In the genomic region with DNA sequence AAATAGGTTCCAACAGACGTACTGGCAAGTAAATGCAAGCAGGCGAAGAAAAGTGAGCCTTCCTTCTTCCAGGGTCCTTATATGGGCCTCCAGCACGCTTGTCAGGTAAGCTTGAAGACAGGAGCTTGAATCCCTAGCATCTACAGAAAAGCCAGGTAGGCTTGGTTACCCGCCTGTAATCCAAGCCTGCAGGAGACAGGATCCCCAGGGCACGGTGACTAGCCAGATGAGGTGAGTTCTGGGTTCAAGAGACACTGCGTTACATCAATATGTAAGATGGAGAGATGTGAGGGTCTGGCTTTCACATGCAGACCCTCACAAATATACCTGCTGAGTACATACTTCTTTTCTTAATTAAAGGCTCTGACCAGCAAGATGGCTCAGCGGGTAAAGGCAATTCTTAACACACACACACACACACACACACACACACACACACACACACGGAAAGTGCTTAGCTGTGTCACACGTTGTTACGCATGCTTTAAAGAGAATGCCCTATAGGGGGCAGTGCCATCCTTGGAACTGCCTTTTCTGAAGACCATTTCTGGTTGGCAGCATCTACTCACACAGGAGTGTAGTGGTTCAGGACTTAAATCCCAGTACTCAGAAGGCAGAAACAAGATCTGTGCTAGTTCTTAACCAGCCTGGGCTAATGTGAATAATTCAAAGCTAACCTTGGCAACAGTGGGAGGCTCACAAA, we compare ENCODE assay signal across 8 mouse cellular contexts. TPM values are rescaled to one million over a fixed set of nuclear protein-coding genes. Genes with fewer than 3 reads are reported as not detected.
DNase-seq lines count a peak whose midpoint lies in the region; ATAC-seq lines count a peak whose summit lies in the region.

No protein-coding gene starts in this region.

- no peaks in the 10 kb centered on the region for H3K9me3 ChIP-seq in embryonic facial prominence, embryonic 10.5 days

- peak overlapping the region; percentile 92; the same call in 1 of the 2 replicates for H3K27ac ChIP-seq in embryonic facial prominence, embryonic 10.5 days (replicated peaks)

- peak; percentile 64 to 81 for DNase-seq in CD8-positive naive resting alpha-beta T cell, adult 2 months (ENCODE audit: low read depth in 2 of 2, low spot score in 2 of 2)
- DNase-seq in embryonic facial prominence, embryonic 10.5 days (ENCODE audit: low spot score) = peak; percentile 30
- peak; percentile 55 for DNase-seq in heart, postnatal 4 days
- DNase-seq in layer of hippocampus, adult 9-11 months = peak; percentile 62
- peak; percentile 78 for DNase-seq in lung, postnatal 10 days
- DNase-seq in retina, postnatal 7 days (ENCODE audit: low read depth, low spot score) = peak; percentile 50
- DNase-seq in ovary, postnatal 10 days (ENCODE audit: low spot score) = no peak

- peak overlapping the region; percentile 95 for H3K4me3 ChIP-seq in embryonic facial prominence, embryonic 10.5 days

- 0 out of 2 replicates have a peak, but pooled peaks cover 4% of the 10 kb centered on the region for H3K27me3 ChIP-seq in embryonic facial prominence, embryonic 10.5 days (replicated peaks; ENCODE audit: low read depth, poor library complexity, severe bottlenecking)

- 45% methylated on average over 10 of the region's 10 CpGs for WGBS in embryonic facial prominence, embryonic 10.5 days

- peak; percentile 35 for ATAC-seq in activated CD4-positive, CD25-positive, alpha-beta regulatory T cell, adult 4 months

- peaks cover 19% of the 10 kb centered on the region for H3K4me1 ChIP-seq in embryonic facial prominence, embryonic 10.5 days

- peaks cover 21% of the 10 kb centered on the region for H3K36me3 ChIP-seq in embryonic facial prominence, embryonic 10.5 days (replicated peaks)

RNA-seq across cellular contexts. Expression of gene Elof1, which starts 0.9 kb away (rescaled TPM):
- polyA plus RNA-seq in activated CD4-positive, CD25-positive, alpha-beta regulatory T cell, adult 4 months (2017; shearing (Covaris generic)) = 100 to 1,000 TPM in 1 of 2 experiments, 10 to 100 TPM in 1; 96.8 to 108 TPM
- polyA plus RNA-seq in embryonic facial prominence, embryonic 10.5 days (2016; fragmentation: Nextera tagmentation; extraction: Ambion mirVana) = 241 and 245 TPM in 2 replicates
- total RNA-seq in heart, postnatal 4 days (2021) = 10 to 100 TPM; 60.1 to 63.4 TPM

RNA-seq across cellular contexts. Expression of gene Acp5, which starts 17.6 kb away (rescaled TPM):
- polyA plus RNA-seq in activated CD4-positive, CD25-positive, alpha-beta regulatory T cell, adult 4 months (2017; shearing (Covaris generic)) = 100 to 1,000 TPM; 208 to 219 TPM
- polyA plus RNA-seq in embryonic facial prominence, embryonic 10.5 days (2016; fragmentation: Nextera tagmentation; extraction: Ambion mirVana) = 16.6 and 17.5 TPM in 2 replicates
- total RNA-seq in heart, postnatal 4 days (2021) = 1 to 10 TPM in 1 of 2 experiments, under 1 TPM in 1; 0.71 to 1.6 TPM

RNA-seq across cellular contexts. Expression of gene Cnn1, which starts 18.9 kb away (rescaled TPM):
- not detected for polyA plus RNA-seq in activated CD4-positive, CD25-positive, alpha-beta regulatory T cell, adult 4 months (2017; shearing (Covaris generic))
- polyA plus RNA-seq in embryonic facial prominence, embryonic 10.5 days (2016; fragmentation: Nextera tagmentation; extraction: Ambion mirVana) = 1.3 and 3.1 TPM in 2 replicates
- total RNA-seq in heart, postnatal 4 days (2021) = 10 to 100 TPM; 38.1 to 39.3 TPM

RNA-seq across cellular contexts. Expression of gene Ecsit, which starts 32.7 kb away (rescaled TPM):
- polyA plus RNA-seq in activated CD4-positive, CD25-positive, alpha-beta regulatory T cell, adult 4 months (2017; shearing (Covaris generic)) = 10 to 100 TPM; 31.0 to 31.1 TPM
- 38.6 and 41.7 TPM in 2 replicates for polyA plus RNA-seq in embryonic facial prominence, embryonic 10.5 days (2016; fragmentation: Nextera tagmentation; extraction: Ambion mirVana)
- 10 to 100 TPM; 69.4 to 69.6 TPM for total RNA-seq in heart, postnatal 4 days (2021)

RNA-seq across cellular contexts. Expression of gene Pigyl, which starts 38.7 kb away (rescaled TPM):
- polyA plus RNA-seq in activated CD4-positive, CD25-positive, alpha-beta regulatory T cell, adult 4 months (2017; shearing (Covaris generic)) = 10 to 100 TPM; 49.5 to 56.8 TPM
- polyA plus RNA-seq in embryonic facial prominence, embryonic 10.5 days (2016; fragmentation: Nextera tagmentation; extraction: Ambion mirVana) = 45.1 and 48.2 TPM in 2 replicates
- total RNA-seq in heart, postnatal 4 days (2021) = 10 to 100 TPM; 31.0 to 31.9 TPM

Comparison
In these comparisons a context has a peak if more than half of its experiments do, and no peak if none do; other contexts are left out.
1. RNA of gene Acp5, which starts 17.6 kb away (polyA plus RNA-seq): 208 to 219 TPM in activated CD4-positive, CD25-positive, alpha-beta regulatory T cell, adult 4 months; 16.6 to 17.5 TPM in embryonic facial prominence, embryonic 10.5 days; every median in the first group is over 10 times any median in the second.